Comparison of ENCODE assay signal across 8 mouse cellular contexts in the genomic region with DNA sequence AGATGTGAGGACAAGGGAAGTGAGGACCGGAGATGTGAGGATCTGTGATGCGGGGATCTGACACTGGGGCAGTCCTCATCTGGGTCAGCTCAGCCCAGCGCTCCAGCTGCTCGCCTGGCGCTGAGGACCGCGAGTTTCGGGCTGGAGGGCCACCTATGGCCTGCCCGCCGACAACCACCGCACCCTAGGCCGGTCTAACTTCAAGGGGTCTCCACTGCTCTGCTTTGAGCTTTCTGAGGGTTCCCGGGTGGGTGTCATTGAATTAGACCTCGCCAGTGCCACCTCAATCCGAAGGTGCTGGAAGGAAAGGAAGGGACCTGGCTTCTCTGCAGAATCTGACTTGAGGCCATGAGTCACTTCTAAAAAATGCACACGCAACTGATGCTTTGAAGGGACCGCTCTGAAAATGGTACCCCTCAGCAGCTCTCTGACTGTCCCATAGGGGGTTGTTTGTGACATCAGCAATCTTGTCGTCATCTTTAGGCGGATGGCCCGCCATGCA. TPM values are rescaled to one million over a fixed set of nuclear protein-coding genes. Genes with fewer than 3 reads are reported as not detected.
DNase-seq lines count a peak whose midpoint lies in the region; ATAC-seq lines count a peak whose summit lies in the region.

No protein-coding gene starts in this region.

- peaks cover 10% of the 10 kb centered on the region for H3K27me3 ChIP-seq in megakaryocyte, embryonic 14.5 days (replicated peaks)
- 0 out of 2 replicates have a peak, but pooled peaks cover 3% of the 10 kb centered on the region for H3K27me3 ChIP-seq in embryonic facial prominence, embryonic 12.5 days
- H3K27me3 ChIP-seq in heart, embryonic 15.5 days: no peaks in the 10 kb centered on the region
- no peaks in the 10 kb centered on the region for H3K27me3 ChIP-seq in limb, embryonic 11.5 days (ENCODE audit: control insufficient read depth, insufficient read depth, low read length)
- 0 out of 2 replicates have a peak, but pooled peaks cover 3% of the 10 kb centered on the region for H3K27me3 ChIP-seq in neural tube, embryonic 14.5 days (ENCODE audit: control insufficient read depth, insufficient read depth, low read length)

- peak overlapping the region; percentile 90 for H3K4me3 ChIP-seq in megakaryocyte, embryonic 14.5 days (replicated peaks)
- peak overlapping the region; percentile 64 for H3K4me3 ChIP-seq in embryonic facial prominence, embryonic 12.5 days
- H3K4me3 ChIP-seq in heart, embryonic 15.5 days: peak overlapping the region; percentile 66
- peak overlapping the region; percentile 45 for H3K4me3 ChIP-seq in limb, embryonic 11.5 days (ENCODE audit: low read depth, low read length)
- H3K4me3 ChIP-seq in neural tube, embryonic 14.5 days (ENCODE audit: low read depth, low read length): peak overlapping the region; percentile 48

- H3K4me2 ChIP-seq in embryonic facial prominence, embryonic 12.5 days (replicated peaks): peak overlapping the region; percentile 89
- peak overlapping the region; percentile 66 for H3K4me2 ChIP-seq in heart, embryonic 15.5 days
- peak overlapping the region; percentile 81 for H3K4me2 ChIP-seq in limb, embryonic 11.5 days (ENCODE audit: low read depth, severe bottlenecking)
- peak overlapping the region; percentile 91 for H3K4me2 ChIP-seq in neural tube, embryonic 14.5 days (ENCODE audit: low read depth, low read length)

- 0 out of 2 replicates have a peak, but pooled peaks cover 5% of the 10 kb centered on the region for H3K9me3 ChIP-seq in megakaryocyte, embryonic 14.5 days
- no peaks in the 10 kb centered on the region for H3K9me3 ChIP-seq in embryonic facial prominence, embryonic 12.5 days
- no peaks in the 10 kb centered on the region for H3K9me3 ChIP-seq in heart, embryonic 15.5 days (replicated peaks)
- H3K9me3 ChIP-seq in limb, embryonic 11.5 days (ENCODE audit: control insufficient read depth, low read length): no peaks in the 10 kb centered on the region
- H3K9me3 ChIP-seq in neural tube, embryonic 14.5 days (ENCODE audit: control insufficient read depth, low read length): no peaks in the 10 kb centered on the region

- H3K36me3 ChIP-seq in megakaryocyte, embryonic 14.5 days (replicated peaks; ENCODE audit: low read length): no peaks in the 10 kb centered on the region
- no peaks in the 10 kb centered on the region for H3K36me3 ChIP-seq in embryonic facial prominence, embryonic 12.5 days
- H3K36me3 ChIP-seq in heart, embryonic 15.5 days: no peaks in the 10 kb centered on the region
- H3K36me3 ChIP-seq in limb, embryonic 11.5 days (ENCODE audit: control insufficient read depth, insufficient read depth, low read length): no peaks in the 10 kb centered on the region
- H3K36me3 ChIP-seq in neural tube, embryonic 14.5 days (ENCODE audit: control insufficient read depth, insufficient read depth, low read length): no peaks in the 10 kb centered on the region

- peaks cover 15% of the 10 kb centered on the region for H3K4me1 ChIP-seq in megakaryocyte, embryonic 14.5 days
- peaks cover 5% of the 10 kb centered on the region; the same call in 1 of the 2 replicates for H3K4me1 ChIP-seq in embryonic facial prominence, embryonic 12.5 days
- H3K4me1 ChIP-seq in heart, embryonic 15.5 days (replicated peaks): peaks cover 5% of the 10 kb centered on the region; the same call in 1 of the 2 replicates
- peaks cover 3% of the 10 kb centered on the region; the same call in 1 of the 2 replicates for H3K4me1 ChIP-seq in limb, embryonic 11.5 days (ENCODE audit: control insufficient read depth, insufficient read depth, low read length)
- 0 out of 2 replicates have a peak, but pooled peaks cover 6% of the 10 kb centered on the region for H3K4me1 ChIP-seq in neural tube, embryonic 14.5 days (ENCODE audit: control insufficient read depth, insufficient read depth, low read length)

- no peak overlapping the region for H3K27ac ChIP-seq in embryonic facial prominence, embryonic 12.5 days
- peak overlapping the region; percentile 96 for H3K27ac ChIP-seq in heart, embryonic 15.5 days
- no peak overlapping the region for H3K27ac ChIP-seq in limb, embryonic 11.5 days (replicated peaks; ENCODE audit: low read depth, low read length)
- no peak overlapping the region for H3K27ac ChIP-seq in neural tube, embryonic 14.5 days (ENCODE audit: low read depth, low read length)

- no peak for ATAC-seq in megakaryocyte, adult 5-6 weeks (ENCODE audit: poor library complexity, severe bottlenecking)
- ATAC-seq in embryonic facial prominence, embryonic 12.5 days (ENCODE audit: insufficient number of reproducible peaks, insufficient read depth, low FRiP score, low TSS enrichment): no peak
- peak; percentile 68 for ATAC-seq in heart, embryonic 15.5 days (replicated peaks; ENCODE audit: insufficient number of reproducible peaks, insufficient read depth, low FRiP score, low read depth)
- no peak for ATAC-seq in limb, embryonic 11.5 days (ENCODE audit: insufficient number of reproducible peaks, low FRiP score, low TSS enrichment, low read depth)
- peak; percentile 71; the same call in 1 of the 2 replicates for ATAC-seq in neural tube, embryonic 14.5 days (ENCODE audit: low read depth)
- ATAC-seq in activated CD4-positive, CD25-positive, alpha-beta regulatory T cell, adult 4 months: no peak

- H3K9ac ChIP-seq in embryonic facial prominence, embryonic 12.5 days: peak overlapping the region; percentile 61
- H3K9ac ChIP-seq in heart, embryonic 15.5 days: peak overlapping the region; percentile 80
- peak overlapping the region; percentile 64 for H3K9ac ChIP-seq in limb, embryonic 11.5 days (ENCODE audit: low read length)
- H3K9ac ChIP-seq in neural tube, embryonic 14.5 days (replicated peaks; ENCODE audit: low read depth, low read length): peak overlapping the region; percentile 46

- DNase-seq in adrenal gland, postnatal 25 days: peak; percentile 23
- DNase-seq in limb, embryonic 11.5 days (ENCODE audit: low spot score): peak; percentile 47

- WGBS in embryonic facial prominence, embryonic 12.5 days: 8% methylated on average over 20 of the region's 20 CpGs
- 4% methylated on average over 20 of the region's 20 CpGs for WGBS in heart, embryonic 15.5 days
- WGBS in limb, embryonic 11.5 days: 11% methylated on average over 20 of the region's 20 CpGs
- 8% methylated on average over 20 of the region's 20 CpGs for WGBS in neural tube, embryonic 14.5 days

RNA-seq across cellular contexts. Expression of a gene that starts 0.8 kb away (rescaled TPM):
- polyA plus RNA-seq in megakaryocyte, embryonic 14.5 days (2012; ENCODE audit: insufficient read depth, low replicate concordance): 1.5 TPM in 1 of 2 replicates, not detected in the other
- not detected in 2 replicates for total RNA-seq in megakaryocyte, adult 5-6 weeks (2015)
- not detected in 2 replicates for total RNA-seq in megakaryocyte, adult 5-6 weeks (2017)
- 4.6 and 6.2 TPM in 2 replicates for total RNA-seq in adrenal gland, postnatal 25 days (2021)
- 9.9 and 12.4 TPM in 2 replicates for polyA plus RNA-seq in embryonic facial prominence, embryonic 12.5 days (2016; fragmentation: Nextera tagmentation; extraction: Ambion mirVana)
- polyA plus RNA-seq in heart, embryonic 15.5 days (2015; fragmentation: Nextera tagmentation; extraction: Ambion mirVana): 139 and 172 TPM in 2 replicates
- 5.4 and 6.1 TPM in 2 replicates for polyA plus RNA-seq in limb, embryonic 11.5 days (2014; fragmentation: Nextera tagmentation; extraction: Ambion mirVana)
- 5.7 TPM in 2 replicates for polyA plus RNA-seq in neural tube, embryonic 14.5 days (2014; fragmentation: Nextera tagmentation; extraction: Ambion mirVana)
- 1 to 10 TPM in 1 of 2 experiments, not detected in 1; 1.1 TPM for polyA plus RNA-seq in activated CD4-positive, CD25-positive, alpha-beta regulatory T cell, adult 4 months (2017; shearing (Covaris generic))

Comparison
In these comparisons a context has a peak if more than half of its experiments do, and no peak if none do; other contexts are left out.
1. ATAC-seq: peak in heart, embryonic 15.5 days (single experiment) and neural tube, embryonic 14.5 days (single experiment); none in megakaryocyte, adult 5-6 weeks (single experiment), embryonic facial prominence, embryonic 12.5 days (single experiment), limb, embryonic 11.5 days (single experiment) and activated CD4-positive, CD25-positive, alpha-beta regulatory T cell, adult 4 months (single experiment).
2. RNA of a gene that starts 0.8 kb away (polyA plus RNA-seq): 139 to 172 TPM in heart, embryonic 15.5 days; 9.9 to 12.4 TPM in embryonic facial prominence, embryonic 12.5 days, 5.7 TPM in neural tube, embryonic 14.5 days, 5.4 to 6.1 TPM in limb, embryonic 11.5 days, 1.5 TPM in megakaryocyte, embryonic 14.5 days and 1.1 TPM in activated CD4-positive, CD25-positive, alpha-beta regulatory T cell, adult 4 months; every median in the first group is over 10 times any median in the second.
3. Peak in every context shown above with its lines, with median percentiles within 50 percentile points of each other: H3K4me3 ChIP-seq, H3K4me2 ChIP-seq and H3K9ac ChIP-seq.